Mouse (Mus musculus): Measurements from ENCODE around the gene Orai1. TPM values are rescaled to one million over a fixed set of nuclear protein-coding genes. Genes with fewer than 3 reads are reported as not detected.

Orai1 gene
- total RNA-seq, 1 experiment: 20.0 TPM

GRCm38 (mm10) chr5:122985276-122985675 lies 29.6 kb upstream of the Orai1 start:
- in situ Hi-C loops (cut with MboI; ENCODE audit: low sequenced_read_pairs in 2 of 2, unreplicated experiment in 2 of 2): no loop called here
- H3K36me3 ChIP-seq (ENCODE audit: control insufficient read depth, insufficient read depth, low read length, poor library complexity, severe bottlenecking): peaks cover 17% of the 10 kb centered on the region; the same call in 1 of the 2 replicates
- TF ChIP-seq CHD2 (IDR thresholded peaks at IDR 0.05; ENCODE audit: low read depth, low read length) (no peak), MAFK (IDR thresholded peaks at IDR 0.05; ENCODE audit: insufficient read depth, low read depth, low read length) (no peak), ZC3H11A (IDR thresholded peaks at IDR 0.05; ENCODE audit: borderline replicate concordance, low read depth, low read length) (no peak), ZNF384 (IDR thresholded peaks at IDR 0.05; ENCODE audit: low read depth, low read length) (no peak), HCFC1 (IDR thresholded peaks at IDR 0.05; ENCODE audit: borderline replicate concordance, insufficient read depth, low read length) (no peak)
- H3K4me1 ChIP-seq (ENCODE audit: control insufficient read depth in 2 of 2, insufficient read depth in 2 of 2, low read length in 2 of 2, poor library complexity in 1 of 2): peaks cover 5 to 8% of the 10 kb centered on the region in 2 experiments; a peak in 2 of 4 replicates
- DNase-seq (ENCODE audit: low read depth, low spot score): no peak
- H3K9ac ChIP-seq (ENCODE audit: insufficient read depth, low read depth, low read length, poor library complexity, severe bottlenecking): no peak overlapping the region; the same call in 1 of the 2 replicates
- H3K9me3 ChIP-seq (ENCODE audit: control insufficient read depth, insufficient read depth, low read depth, low read length): no peaks in the 10 kb centered on the region
- no peak overlapping the region for H3K4me3 ChIP-seq (ENCODE audit: insufficient read depth in 1 of 2, low read depth in 1 of 2, low read length in 2 of 2, poor library complexity in 1 of 2, severe bottlenecking in 1 of 2)
- no peak overlapping the region for H3K27ac ChIP-seq (ENCODE audit: insufficient read depth, low read depth, low read length, poor library complexity, severe bottlenecking)

- Histone ChIP-seq H3K27ac (ENCODE audit: insufficient read depth, low read depth, low read length, poor library complexity, severe bottlenecking) (no peak overlapping the region; the same call in 1 of the 2 replicates), H3K9ac (ENCODE audit: insufficient read depth, low read depth, low read length, poor library complexity, severe bottlenecking) (peak overlapping the region; percentile 2; the same call in 1 of the 2 replicates), H3K4me1 (ENCODE audit: control insufficient read depth in 2 of 2, insufficient read depth in 2 of 2, low read length in 2 of 2, poor library complexity in 1 of 2) (peaks cover 10% of the 10 kb centered on the region in 2 experiments), H3K4me3 (ENCODE audit: insufficient read depth in 1 of 2, low read depth in 1 of 2, low read length in 2 of 2, poor library complexity in 1 of 2, severe bottlenecking in 1 of 2) (0 out of 4 replicates have a peak overlapping the region, but pooled peaks have one; percentile 6), H3K36me3 (ENCODE audit: control insufficient read depth, insufficient read depth, low read length, poor library complexity, severe bottlenecking) (peaks cover 16% of the 10 kb centered on the region; the same call in 1 of the 2 replicates), H3K9me3 (ENCODE audit: control insufficient read depth, insufficient read depth, low read depth, low read length) (no peaks in the 10 kb centered on the region)
- in situ Hi-C loops (cut with MboI; ENCODE audit: low sequenced_read_pairs in 2 of 2, unreplicated experiment in 2 of 2): no loop called here
- TF ChIP-seq HCFC1 (IDR thresholded peaks at IDR 0.05; ENCODE audit: borderline replicate concordance, insufficient read depth, low read length) (no peak), ZNF384 (IDR thresholded peaks at IDR 0.05; ENCODE audit: low read depth, low read length) (no peak), ZC3H11A (IDR thresholded peaks at IDR 0.05; ENCODE audit: borderline replicate concordance, low read depth, low read length) (no peak), CHD2 (IDR thresholded peaks at IDR 0.05; ENCODE audit: low read depth, low read length) (no peak), MAFK (IDR thresholded peaks at IDR 0.05; ENCODE audit: insufficient read depth, low read depth, low read length) (no peak)
- no peak for DNase-seq (ENCODE audit: low read depth, low spot score)
Observed at GRCm38 (mm10) chr5:122986091-122986493, 28.8 kb upstream of the Orai1 start.

- H3K9ac ChIP-seq (ENCODE audit: insufficient read depth, low read depth, low read length, poor library complexity, severe bottlenecking): peak overlapping the region; percentile 75
- no peak for DNase-seq (ENCODE audit: low read depth, low spot score)
- TF ChIP-seq ZC3H11A (IDR thresholded peaks at IDR 0.05; ENCODE audit: borderline replicate concordance, low read depth, low read length): no peak
- TF ChIP-seq ZNF384 (IDR thresholded peaks at IDR 0.05; ENCODE audit: low read depth, low read length): no peak
- TF ChIP-seq CHD2 (IDR thresholded peaks at IDR 0.05; ENCODE audit: low read depth, low read length): no peak
- no peak for TF ChIP-seq MAFK (IDR thresholded peaks at IDR 0.05; ENCODE audit: insufficient read depth, low read depth, low read length)
- TF ChIP-seq HCFC1 (IDR thresholded peaks at IDR 0.05; ENCODE audit: borderline replicate concordance, insufficient read depth, low read length): no peak
- peaks cover 10% of the 10 kb centered on the region in 2 experiments for H3K4me1 ChIP-seq (ENCODE audit: control insufficient read depth in 2 of 2, insufficient read depth in 2 of 2, low read length in 2 of 2, poor library complexity in 1 of 2)
- H3K27ac ChIP-seq (ENCODE audit: insufficient read depth, low read depth, low read length, poor library complexity, severe bottlenecking): no peak overlapping the region
- no peaks in the 10 kb centered on the region for H3K9me3 ChIP-seq (ENCODE audit: control insufficient read depth, insufficient read depth, low read depth, low read length)
- H3K36me3 ChIP-seq (ENCODE audit: control insufficient read depth, insufficient read depth, low read length, poor library complexity, severe bottlenecking): peaks cover 13% of the 10 kb centered on the region; the same call in 1 of the 2 replicates
- H3K4me3 ChIP-seq (ENCODE audit: insufficient read depth in 1 of 2, low read depth in 1 of 2, low read length in 2 of 2, poor library complexity in 1 of 2, severe bottlenecking in 1 of 2): peak overlapping the region; percentile 77 to 80
- in situ Hi-C loops (cut with MboI; ENCODE audit: low sequenced_read_pairs in 2 of 2, unreplicated experiment in 2 of 2): no loop called here
Observed at GRCm38 (mm10) chr5:122987211-122988020, 27.5 kb upstream of the Orai1 start.

DNA sequence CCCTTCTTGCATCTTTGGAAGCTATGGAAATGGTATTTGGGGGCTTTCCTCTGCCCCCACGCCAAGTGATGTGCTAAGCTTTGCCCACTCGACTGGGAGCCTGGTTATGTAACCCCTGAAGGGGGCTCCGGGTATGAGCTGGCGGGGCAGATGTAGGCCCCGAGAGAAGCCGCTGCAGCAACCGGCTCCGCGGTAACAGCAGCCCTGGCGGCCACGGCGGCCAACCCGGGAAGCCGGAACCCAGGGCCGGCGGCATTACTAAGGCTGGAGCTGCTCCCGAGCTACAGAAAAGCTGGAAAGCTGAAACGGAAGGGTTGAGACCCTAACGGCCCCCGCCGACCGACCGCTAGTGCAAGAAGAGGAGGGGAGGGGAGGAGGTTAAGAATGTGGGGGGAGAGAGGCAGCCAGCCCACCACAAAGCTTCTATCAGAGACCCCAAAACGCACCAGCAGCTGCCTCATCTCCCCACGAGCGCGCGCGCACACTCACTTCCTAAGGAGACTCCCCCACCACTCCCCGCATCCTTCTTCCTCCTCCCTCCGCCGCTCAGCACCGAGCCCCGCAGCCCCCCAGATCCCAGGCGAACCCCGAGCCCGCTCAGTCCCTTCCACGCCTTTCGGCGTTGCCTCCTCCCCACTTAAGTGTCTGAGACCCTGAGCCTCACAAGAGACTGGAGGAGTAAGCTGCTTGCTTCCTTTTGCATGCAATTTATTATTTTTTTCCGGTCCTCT lies 26.7 kb upstream of the Orai1 start:
- Histone ChIP-seq H3K4me1 (ENCODE audit: control insufficient read depth in 2 of 2, insufficient read depth in 2 of 2, low read length in 2 of 2, poor library complexity in 1 of 2) (peaks cover 10% of the 10 kb centered on the region in 2 experiments), H3K27ac (ENCODE audit: insufficient read depth, low read depth, low read length, poor library complexity, severe bottlenecking) (0 out of 2 replicates have a peak overlapping the region, but pooled peaks have one; percentile 33), H3K9ac (ENCODE audit: insufficient read depth, low read depth, low read length, poor library complexity, severe bottlenecking) (peak overlapping the region; percentile 75), H3K9me3 (ENCODE audit: control insufficient read depth, insufficient read depth, low read depth, low read length) (no peaks in the 10 kb centered on the region), H3K4me3 (ENCODE audit: insufficient read depth in 1 of 2, low read depth in 1 of 2, low read length in 2 of 2, poor library complexity in 1 of 2, severe bottlenecking in 1 of 2) (peak overlapping the region; percentile 77 to 80), H3K36me3 (ENCODE audit: control insufficient read depth, insufficient read depth, low read length, poor library complexity, severe bottlenecking) (peaks cover 11% of the 10 kb centered on the region; the same call in 1 of the 2 replicates)
- in situ Hi-C loops (cut with MboI; ENCODE audit: low sequenced_read_pairs in 2 of 2, unreplicated experiment in 2 of 2): no loop called here
- DNase-seq (ENCODE audit: low read depth, low spot score): no peak
- TF ChIP-seq ZC3H11A (IDR thresholded peaks at IDR 0.05; ENCODE audit: borderline replicate concordance, low read depth, low read length) (no peak), ZNF384 (IDR thresholded peaks at IDR 0.05; ENCODE audit: low read depth, low read length) (no peak), CHD2 (IDR thresholded peaks at IDR 0.05; ENCODE audit: low read depth, low read length) (no peak), HCFC1 (IDR thresholded peaks at IDR 0.05; ENCODE audit: borderline replicate concordance, insufficient read depth, low read length) (no peak), MAFK (IDR thresholded peaks at IDR 0.05; ENCODE audit: insufficient read depth, low read depth, low read length) (no peak)

Data from ES-E14 (cell line).